Mouse (Mus musculus) forelimb bud, embryonic 11.5 days (tissue): ENCODE results near the gene Spaca6.

ENCODE experiments used
- DNase-seq: peaks from one replicate; pipeline ENCODE4 v3.0.0-alpha.2; 2012; ENCODE audit warnings: low read depth, low spot score

Gene Spaca6

DNA sequence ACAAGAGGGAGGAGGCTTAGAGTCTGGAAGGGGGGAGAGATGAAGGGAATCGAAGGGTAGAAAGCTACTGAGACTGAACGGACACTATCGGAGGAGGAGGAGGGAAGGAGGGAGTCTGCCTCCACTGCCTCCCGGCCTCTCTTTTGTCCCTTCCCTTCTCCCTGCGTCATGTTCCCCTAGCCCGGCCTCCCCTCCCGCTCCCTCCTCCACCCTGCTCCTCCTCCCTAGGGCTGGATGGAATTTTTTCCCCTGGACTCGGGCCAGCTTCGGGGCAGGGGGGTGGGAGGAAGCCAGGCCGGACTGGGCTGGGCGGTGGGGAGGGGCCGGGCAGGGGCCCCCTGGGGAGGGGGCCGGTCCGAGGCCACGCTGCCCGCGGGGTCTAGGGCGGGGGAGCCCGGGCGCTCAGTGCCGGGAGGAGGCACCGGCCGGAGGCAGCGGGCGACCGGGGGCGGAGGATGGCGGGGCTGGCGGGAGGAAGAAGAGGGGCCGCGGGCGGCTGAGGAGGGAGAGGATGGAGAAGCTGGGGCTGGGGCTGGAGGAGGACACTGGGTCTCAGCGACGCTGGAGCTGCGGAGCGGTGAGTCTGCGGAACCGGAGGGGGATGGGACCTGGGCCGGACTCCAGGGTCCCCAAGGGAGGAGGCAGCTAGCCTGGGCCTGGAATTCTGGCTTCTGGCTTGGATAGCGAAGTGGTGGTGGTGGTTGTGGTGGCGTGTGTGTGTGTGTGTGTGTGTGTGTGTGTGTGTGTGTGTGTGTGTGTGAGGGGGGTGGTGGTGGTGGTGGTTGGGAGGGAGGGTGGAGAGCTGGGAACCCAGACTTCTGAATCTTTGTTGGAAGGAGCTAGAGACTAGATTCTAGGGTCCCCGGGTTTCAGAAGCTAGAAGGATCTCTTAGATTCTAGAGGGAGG is at the start of gene Spaca6:
Gene Spaca6, plus strand, starts transcription at position 408 of the 907 bp plus-strand sequence.
- peak; percentile 93 for DNase-seq

DNA sequence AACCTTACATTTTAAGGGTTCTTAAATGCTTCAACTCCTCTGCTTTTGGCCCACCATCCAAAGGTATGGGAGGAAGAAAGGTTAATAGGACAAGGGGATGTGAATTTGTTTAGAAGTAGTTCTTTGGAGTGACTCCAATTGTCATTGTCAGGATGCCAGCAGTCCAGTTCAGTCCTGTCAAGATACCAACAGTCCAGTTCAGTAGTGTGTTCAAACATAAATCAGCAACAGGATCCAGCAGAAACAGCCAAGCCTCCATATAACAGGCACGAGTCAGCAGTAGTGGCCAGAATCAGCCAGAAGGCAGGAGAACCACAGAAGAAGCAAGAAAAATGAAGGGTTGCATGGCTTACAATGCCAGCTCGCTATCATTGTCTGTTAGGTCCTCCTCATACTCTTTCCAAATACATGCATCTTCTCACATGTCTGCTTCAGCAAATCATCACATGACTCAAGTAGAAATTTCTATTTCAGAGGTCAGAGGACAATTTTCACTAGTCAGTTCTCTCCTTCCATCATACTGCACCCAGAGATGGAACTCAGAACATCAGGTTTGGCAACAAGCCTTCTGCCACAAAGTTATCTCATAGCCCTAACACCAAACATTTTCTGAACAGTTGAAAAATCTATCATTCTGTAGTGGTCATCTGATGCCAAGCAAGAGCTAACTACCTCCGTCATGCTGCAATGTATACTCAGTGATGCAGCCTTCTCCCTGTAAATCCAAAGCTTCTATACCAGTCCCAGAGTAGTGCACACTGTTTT is 35.9 kb upstream of the Spaca6 start:
- DNase-seq = no peak

DNA sequence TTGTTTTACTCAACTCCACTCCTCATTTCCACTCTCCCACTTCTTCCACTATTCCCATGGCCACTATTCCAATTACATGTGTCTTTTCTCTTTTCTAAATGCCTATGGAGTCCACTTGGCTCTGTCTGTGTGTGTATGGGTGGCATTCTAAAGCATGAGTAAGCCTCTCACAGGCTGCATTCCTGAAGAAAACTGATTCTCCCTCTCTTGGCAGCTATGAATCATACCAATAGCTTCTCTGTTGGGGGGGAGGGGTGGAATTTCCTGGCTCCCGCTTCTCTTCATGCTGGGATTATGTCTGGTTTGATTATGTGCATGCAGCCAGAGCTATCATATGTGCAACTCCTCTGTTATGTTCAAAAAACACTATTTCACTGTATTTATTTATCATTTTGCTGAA is 34.4 kb upstream of the Spaca6 start:
- peak; percentile 8 for DNase-seq

DNA sequence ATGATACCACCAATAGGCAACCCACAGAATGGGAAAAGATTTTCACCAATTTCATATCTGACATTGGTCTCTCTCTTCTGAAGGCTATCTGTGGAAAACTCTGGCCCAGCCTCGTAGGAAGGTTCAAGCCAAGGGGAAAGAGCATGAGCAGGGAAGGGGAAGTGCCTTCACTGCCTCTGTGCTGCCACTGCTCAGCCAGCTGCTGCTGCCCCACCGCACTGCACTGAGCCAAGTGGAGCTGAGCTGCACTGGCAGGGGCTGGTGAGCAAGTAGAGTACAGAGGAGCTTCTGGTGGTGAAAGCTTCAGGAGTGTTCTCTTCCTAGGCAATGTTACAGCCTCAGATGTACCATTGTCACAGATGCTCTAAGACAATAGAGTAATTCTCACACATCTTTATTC is 31.4 kb upstream of the Spaca6 start:
- DNase-seq = no peak

DNA sequence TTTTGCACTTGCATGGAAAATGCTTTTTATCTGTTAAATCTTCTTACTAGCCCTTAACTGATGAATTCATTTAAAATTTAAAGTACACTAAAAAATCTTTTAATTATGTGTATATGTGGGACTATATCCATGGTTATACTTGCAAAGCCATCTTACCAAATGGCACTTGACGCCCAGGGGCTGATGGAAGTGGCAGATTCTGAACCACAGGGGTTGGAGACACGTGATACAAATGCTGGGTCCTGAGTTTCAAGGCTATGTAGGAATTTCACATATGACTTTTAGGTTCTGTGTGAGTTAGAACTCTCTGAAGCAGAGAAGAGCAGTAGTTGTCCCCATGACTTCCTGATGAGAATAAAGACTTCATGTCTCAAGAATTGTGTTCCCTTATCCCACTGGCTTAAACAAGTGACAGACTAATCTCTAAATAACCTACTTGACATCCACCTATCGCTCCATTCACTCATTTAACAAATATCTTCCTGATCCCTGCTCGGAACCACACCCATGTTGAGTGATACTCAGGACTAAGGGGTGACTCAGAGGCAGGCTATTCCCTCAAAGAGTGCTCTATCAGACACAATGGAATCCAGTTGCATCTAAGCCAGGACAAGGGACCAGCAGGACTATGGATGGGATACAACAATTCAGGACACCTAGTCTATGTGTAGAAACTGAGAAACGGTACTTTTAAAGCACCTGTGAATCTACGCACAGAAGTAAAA is 3.2 kb upstream of the Spaca6 start:
- DNase-seq = no peak

DNA sequence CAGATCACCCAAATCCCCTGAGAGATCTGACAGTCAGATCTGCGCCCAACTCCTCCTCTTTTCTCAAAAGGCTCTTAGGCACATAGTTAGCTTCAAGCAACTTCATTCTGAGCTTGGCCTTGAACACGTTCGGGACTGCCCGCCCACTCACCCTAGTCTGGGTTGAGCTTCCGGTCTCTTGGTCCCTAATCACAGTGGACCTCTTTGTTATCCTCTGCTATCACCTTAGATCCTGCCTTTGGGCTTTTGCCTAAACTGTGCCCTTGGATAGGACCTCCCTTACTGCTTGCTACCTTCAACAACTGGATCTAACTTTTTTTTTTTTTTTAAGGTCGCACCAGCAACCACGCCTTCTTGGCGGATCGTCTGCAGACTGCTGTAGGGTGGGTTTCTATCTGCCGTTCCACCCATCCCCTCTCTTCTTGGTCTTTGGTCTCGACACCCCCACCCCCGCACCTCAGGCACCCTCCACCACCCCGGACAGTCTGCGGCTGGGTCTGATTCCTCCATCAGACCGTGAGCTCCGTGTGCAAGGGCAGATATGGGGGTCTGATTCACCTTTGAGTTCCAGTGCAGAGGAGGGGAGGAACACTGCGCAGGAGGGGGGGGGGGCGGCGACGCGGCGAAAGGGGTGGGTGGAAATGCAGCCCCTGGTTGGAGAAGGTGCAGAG is 902 bp upstream of the Spaca6 start:
- DNase-seq = peak; percentile 45

DNA sequence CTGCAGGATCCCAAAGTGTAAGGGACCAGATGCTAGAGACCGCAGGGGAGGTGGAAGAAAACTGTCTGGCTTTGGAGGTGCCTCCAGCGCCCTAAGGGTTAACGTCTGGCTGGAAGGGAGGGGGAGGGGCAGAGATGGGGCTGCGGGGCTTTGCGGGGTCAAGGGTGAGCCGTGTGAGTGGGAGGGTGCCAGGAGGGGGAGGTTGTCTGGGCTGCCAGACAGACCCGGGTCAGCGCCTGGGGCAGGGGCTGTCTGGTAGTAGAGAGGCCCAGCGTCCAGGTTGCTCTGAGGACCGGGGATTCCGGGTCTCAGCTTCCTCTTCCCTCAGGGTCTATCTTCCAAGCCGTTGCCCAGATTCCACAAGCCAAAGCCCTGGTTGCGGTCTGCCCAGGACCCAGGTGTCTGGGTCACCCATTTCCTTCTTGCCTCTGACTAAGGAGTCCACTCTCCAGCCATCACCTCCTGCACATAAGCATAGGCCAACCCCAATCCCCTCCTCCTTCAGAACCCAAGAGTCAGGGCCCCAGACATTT is 766 bp downstream of the Spaca6 start:
- DNase-seq = peak; percentile 90

DNA sequence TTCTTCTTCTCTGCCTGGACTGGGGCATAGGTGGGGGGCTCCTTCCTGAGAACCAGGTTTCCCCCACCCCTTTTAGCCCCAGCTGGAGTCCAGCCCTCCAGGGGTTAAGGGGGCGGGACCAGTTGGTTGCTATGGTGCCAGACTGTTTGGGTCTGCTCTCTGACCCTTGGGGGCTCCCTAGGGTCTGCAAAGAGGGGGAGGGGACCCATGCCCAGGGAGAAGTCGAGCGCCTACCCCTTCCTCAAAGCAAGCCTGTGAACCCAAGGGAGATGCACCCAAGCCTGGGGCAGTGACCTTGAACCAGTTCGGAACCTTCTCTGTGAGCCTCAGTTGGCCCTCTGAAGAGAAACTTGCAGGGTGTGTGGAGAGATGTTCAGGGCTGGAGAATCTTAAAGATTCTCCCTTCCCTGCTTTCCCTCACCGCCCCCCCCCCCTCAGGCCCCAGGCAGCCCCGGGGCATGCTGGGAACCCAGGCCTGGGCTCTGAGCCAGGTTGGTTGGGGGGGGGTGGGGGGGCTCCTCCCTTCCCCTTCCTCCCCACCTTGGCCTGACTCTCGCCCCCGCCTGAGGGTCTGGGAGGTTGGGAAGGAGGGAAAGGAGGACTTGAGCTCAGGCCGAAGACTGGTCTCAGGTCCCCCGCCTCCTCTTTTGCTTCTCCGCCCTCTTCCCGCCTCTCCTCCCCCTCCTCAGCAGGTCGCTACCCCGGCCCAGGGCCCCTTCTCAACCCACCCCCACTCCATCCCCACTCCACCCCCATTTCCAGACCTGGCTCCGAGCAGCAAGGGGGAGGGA is 1.4 kb downstream of the Spaca6 start:
- peak; percentile 92 for DNase-seq

DNA sequence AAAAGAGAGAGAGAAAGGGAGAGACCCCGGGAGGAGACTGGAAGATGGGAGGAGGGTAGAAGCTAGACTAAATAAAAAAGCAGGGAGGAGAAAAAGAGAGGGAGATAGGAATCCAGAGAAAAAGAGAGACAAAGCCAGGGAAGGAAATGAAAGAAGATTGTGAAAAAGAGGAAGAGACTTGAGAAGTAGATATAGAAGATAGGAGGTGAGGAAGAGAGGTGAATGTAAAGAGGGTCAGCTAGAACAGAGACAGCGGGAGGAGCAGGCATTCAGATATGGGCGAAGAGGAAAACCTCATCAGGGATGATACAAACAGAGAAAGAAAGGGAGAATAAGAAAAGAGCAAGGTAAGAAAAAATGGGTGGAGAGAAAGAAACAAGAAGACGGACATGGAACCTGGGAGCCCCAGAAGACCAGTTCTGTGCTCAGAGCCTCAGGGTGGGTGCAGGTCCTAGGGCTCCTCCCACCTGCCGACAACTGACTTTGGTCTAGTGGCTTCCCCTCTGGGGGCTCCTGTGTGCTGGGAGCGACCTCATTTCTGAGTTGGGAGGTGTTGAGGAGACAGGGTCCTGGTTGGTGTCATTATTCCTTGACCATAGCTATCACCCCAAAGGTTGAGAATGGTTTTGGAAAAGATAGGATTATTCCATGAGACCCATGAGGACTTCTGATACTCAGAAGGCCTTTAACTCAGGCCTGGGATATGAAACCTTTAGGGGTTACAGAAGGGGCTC is 2.3 kb downstream of the Spaca6 start:
- DNase-seq = no peak

DNA sequence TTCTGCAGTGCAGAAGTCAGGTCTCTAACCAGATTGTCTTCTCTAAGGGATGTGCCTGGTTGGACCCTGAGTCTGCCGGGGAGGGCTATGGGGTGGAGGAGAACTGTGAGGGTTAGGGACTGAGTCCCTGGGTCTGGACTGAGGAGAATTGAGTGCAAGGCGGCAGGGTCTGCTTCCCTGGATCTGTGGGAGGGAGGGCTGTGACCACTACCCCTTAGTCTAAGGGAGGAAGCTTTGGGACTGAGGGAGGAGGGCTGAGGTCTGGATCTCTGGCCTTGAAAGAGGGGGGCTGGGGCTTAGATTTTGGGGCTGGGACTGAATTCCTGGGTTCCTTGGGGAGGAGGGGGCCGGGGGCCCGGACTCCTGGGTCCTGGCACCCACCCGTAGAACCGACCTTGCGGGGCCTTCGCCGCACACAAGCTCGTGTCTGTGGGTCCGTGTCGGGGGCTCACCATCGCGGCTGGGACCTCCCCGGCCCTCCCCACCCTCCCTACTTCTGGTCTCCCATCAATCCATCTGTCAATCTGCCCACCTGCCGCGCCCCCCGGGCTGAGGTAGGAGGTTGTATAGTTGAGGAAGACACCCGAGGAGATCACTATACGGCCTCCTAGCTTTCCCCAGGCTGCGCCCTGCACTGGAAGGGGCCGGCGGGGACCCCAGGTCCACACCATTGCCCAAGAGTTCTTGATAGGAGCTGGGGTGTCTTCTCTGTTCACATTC is 3.0 kb downstream of the Spaca6 start:
- no peak for DNase-seq

DNA sequence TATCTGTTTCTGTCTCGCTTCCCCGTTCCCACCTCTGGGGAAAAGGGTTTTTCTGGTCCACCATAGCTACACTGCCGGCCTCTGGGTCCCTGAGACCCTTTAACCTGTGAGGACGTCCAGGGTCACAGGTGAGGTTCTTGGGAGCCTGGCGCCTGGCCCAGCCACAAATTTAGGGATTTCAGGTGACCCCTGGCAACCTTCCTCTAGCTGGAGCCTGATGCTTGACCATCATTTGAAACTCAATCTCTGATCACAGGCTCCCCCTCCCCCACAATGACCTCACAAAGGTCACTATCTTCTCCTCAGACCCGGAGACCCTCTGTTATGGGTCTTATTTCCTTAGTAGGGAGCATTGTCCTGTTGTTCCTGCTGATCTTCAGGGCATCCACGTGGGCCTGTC is 3.8 kb downstream of the Spaca6 start:
- no peak for DNase-seq

DNA sequence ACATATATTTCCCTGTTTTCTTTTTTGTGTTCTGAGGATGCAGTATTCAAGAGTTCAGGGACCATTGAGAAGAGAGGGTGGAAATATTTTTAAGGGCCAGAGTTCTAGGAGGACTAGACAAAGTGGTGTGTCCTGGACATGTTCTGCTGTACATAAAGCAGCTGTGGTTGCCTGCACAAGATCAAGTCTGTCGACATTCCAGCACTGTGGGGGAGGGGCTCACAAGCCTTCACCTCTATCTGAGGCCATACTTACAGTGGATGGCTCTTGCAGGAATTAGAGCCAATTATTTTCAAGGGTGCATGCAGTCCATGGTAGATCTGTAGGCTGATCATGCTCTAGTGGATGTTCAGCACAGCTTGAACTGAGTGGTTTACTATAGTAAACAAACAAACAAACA is 7.9 kb downstream of the Spaca6 start:
- DNase-seq = no peak

DNA sequence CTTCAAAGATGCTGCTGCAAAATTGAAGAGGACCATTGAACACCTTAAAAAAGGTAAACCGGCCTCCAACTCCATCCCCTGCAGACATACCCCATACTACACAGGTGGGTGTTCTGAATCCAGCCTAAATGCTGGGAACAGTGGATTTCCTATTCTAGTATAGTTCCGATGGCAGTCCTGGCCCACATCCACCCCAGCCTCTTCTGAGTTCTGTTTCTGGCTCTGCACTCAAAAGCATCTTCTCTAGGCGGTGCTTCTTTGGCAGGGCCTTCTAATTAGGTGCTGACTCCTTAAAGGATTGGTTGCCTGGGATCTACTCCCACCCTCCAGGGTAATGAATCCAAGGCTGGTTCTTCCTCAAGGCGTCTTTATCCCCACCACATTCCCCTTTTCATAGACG is 9.1 kb downstream of the Spaca6 start:
- no peak for DNase-seq

DNA sequence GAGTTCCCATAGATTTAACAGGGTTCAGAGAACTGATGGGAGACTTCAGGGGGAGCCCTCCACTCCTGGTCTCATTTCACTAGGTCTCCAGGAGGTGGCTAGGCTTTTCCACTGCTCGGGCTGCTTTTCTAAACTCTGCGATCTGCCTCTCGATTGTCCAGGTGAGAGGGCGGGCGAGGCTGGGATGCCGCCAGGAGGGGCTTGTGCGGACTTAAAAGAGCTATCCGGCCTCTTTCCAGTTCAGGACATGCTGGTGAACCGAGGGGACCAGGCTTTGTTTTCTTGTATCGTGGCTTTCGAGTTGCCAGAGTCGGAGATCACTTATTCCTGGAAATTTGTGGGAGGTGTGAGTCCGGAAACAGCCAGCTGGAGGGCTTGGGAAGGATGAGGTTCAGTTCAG is 10.5 kb downstream of the Spaca6 start:
- no peak for DNase-seq

DNA sequence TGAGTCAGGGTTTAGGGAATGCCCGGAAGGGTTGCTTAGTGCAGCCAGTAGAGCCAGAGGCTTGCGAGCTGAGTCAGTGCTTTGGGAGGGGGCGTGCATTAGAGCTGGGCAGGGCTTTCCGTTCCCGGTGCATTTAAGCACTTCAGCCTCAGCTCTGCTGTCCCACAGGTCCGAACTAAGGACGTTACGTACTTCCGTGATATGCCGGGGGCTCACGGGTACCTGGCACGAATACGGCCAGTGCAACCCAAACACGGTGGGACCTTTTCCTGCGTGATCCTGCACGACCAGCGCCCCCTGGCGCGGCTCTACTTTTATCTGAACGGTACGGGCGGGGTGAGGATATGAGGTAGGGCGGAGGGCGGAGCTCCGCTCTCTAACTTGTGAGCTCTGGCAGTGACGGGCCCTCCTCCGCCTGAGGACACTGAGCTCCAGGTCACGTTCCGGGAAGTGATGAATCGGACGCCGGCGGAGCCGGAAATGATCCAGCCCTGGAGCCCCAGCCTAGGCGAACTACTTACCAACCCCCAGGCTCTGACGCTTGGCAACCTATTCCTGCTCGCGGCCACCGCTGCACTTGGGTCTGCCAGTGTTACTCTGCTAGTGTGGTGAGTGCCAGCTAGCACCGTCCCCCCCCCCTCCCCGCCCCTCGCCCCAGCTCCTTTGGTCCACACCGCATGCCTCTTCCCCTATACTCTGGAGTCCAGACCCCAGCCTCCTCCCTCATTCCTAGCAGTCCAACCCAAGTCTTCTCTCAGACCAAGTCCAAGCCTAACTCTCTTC is 11.2 kb downstream of the Spaca6 start:
- DNase-seq = peak; percentile 89

DNA sequence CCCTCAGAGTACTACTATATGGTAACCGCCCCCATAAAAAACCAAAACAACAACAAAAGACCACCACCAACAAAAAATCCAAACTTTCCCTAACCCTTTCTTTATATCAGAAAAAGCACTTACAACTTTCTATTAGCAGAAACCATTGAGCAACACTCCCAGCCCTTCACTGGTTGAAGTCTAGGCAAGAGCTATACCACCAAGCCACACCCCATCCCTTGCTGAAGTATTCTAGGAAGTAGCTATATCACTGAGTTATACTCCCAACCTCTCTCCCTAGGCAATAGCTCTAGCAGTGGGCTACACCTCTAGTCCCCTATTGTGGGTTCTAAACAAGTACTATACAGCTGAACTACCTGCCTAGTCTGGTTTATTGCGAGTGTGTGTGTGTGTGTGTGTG is 12.3 kb downstream of the Spaca6 start:
- no peak for DNase-seq

DNA sequence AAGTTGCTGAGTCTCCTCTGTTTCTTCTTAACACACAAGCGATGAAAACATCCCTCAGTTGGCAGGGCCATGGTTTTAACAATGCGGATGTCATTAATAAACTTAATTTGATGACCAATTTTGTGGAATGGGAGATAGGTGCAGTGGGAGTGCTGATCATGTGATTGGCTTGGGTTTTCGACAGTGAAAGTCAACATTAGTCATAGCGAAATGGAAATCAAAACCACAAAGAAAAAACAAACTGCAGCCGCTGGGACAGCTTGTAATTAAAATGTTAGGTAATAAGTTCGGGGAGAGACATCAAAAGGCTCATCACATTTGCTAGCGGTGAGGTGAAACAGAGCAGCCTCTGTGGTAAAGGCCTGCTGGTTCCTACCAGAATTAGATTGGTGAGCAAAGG is 13.8 kb downstream of the Spaca6 start:
- no peak for DNase-seq

DNA sequence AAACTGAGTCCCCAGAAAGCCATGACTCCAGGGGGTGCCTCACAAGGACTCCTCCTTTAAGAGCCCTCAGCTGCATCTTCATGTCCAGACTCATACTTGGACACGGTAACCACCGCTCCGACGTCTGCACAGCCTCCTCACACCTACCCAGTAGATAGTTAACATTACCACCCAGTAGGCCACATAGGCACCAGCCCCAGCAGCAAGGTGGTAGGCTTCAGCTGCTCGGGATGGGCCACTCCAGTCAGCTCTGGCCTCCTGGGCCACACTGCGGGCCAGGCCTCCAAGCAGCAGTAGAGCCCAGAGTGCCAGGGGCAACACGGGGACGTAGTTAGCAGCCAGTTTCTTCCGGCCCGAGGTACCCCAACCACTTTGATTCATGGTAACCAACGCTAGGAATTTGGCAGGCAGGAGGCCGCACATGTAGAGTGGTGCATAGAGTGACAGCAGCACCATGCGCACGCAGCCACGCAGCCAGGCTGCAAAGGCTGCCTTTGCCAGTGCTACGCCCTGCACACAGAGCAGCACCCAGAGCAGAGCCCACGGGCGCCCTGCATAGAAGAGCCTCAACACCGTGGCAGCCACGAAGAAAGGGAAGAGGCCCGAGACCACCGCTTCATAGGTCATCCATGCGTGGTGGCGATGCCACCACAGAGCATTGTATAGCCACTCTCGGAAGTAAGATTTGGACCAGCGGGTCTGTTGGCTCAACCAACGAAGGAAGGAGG is 16.7 kb downstream of the Spaca6 start:
- DNase-seq = no peak
